Mouse (Mus musculus): Measurements from ENCODE around the gene Dph2. TPM values are rescaled to one million over a fixed set of nuclear protein-coding genes. Genes with fewer than 3 reads are reported as not detected.

Gene Dph2
- polyA plus RNA-seq, 1 experiment, result 8.0 TPM

DNA sequence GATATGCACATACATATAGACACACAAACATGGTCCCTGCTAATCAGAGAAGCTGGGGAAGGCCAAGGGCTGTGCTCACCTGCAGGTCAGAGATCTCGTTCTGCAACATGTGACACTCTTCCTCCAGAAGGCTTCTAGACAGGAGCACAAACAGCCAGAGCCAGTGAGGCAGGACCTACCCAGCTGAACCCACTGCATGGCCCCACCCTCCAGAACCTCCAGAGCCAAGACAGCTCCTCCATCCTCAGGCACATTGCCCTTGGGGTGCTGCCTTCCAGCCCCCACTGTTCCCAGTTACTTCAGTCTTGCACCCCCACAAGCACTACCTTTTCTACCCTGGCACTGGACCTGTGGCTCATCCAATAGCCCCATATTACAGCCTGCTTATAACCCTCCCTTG lies 21.4 kb downstream of the Dph2 start:
- Histone ChIP-seq H3K27me3 (ENCODE audit: control insufficient read depth, insufficient read depth, low read length, poor library complexity, severe bottlenecking) (no peaks in the 10 kb centered on the region), H3K27ac (ENCODE audit: insufficient read depth, low read length) (no peak overlapping the region), H3K4me1 (ENCODE audit: control insufficient read depth, insufficient read depth, low read length) (no peaks in the 10 kb centered on the region), H3K9me3 (replicated peaks; ENCODE audit: control insufficient read depth, insufficient read depth, low read length, poor library complexity, severe bottlenecking) (no peaks in the 10 kb centered on the region), H3K36me3 (ENCODE audit: control insufficient read depth, insufficient read depth, low read length, poor library complexity, severe bottlenecking) (no peaks in the 10 kb centered on the region), H3K9ac (ENCODE audit: low read depth, poor library complexity, severe bottlenecking) (no peak overlapping the region), H3K4me3 (ENCODE audit: low read depth, low read length) (no peak overlapping the region)
- TF ChIP-seq POLR2A (IDR thresholded peaks at IDR 0.05; ENCODE audit: insufficient read depth, low read length), result no peak

DNA sequence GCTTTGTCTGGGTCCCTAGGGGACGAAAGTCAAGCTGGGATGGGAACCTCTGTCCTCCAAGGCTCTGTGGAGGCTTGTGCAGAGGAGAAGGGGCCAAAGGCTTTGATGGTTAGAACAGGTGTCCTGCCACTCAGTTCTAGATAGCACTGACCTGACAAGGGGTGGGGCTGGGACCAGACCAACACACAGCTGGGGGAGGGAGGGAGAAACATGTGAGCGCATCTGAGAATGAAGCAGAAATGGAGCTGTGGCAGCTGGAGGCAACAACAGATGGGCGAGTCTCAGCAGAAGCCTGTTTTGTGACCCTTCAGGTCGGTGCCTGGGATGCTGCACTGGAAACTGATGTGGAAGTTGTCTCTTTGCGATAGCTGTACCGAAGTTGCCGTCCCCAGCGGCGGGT lies 22.5 kb downstream of the Dph2 start:
- no peak for TF ChIP-seq CTCF (IDR thresholded peaks at IDR 0.05; ENCODE audit: low read depth, low read length)
- TF ChIP-seq POLR2A (IDR thresholded peaks at IDR 0.05; ENCODE audit: insufficient read depth, low read length), result no peak
- no peak for TF ChIP-seq EP300 (IDR thresholded peaks at IDR 0.05; ENCODE audit: insufficient read depth, low read depth, low read length)
- Histone ChIP-seq H3K4me3 (ENCODE audit: low read depth, low read length) (no peak overlapping the region), H3K9me3 (replicated peaks; ENCODE audit: control insufficient read depth, insufficient read depth, low read length, poor library complexity, severe bottlenecking) (no peaks in the 10 kb centered on the region), H3K9ac (ENCODE audit: low read depth, poor library complexity, severe bottlenecking) (no peak overlapping the region), H3K27me3 (ENCODE audit: control insufficient read depth, insufficient read depth, low read length, poor library complexity, severe bottlenecking) (no peaks in the 10 kb centered on the region), H3K27ac (ENCODE audit: insufficient read depth, low read length) (no peak overlapping the region), H3K36me3 (ENCODE audit: control insufficient read depth, insufficient read depth, low read length, poor library complexity, severe bottlenecking) (no peaks in the 10 kb centered on the region), H3K4me1 (ENCODE audit: control insufficient read depth, insufficient read depth, low read length) (no peaks in the 10 kb centered on the region)

DNA sequence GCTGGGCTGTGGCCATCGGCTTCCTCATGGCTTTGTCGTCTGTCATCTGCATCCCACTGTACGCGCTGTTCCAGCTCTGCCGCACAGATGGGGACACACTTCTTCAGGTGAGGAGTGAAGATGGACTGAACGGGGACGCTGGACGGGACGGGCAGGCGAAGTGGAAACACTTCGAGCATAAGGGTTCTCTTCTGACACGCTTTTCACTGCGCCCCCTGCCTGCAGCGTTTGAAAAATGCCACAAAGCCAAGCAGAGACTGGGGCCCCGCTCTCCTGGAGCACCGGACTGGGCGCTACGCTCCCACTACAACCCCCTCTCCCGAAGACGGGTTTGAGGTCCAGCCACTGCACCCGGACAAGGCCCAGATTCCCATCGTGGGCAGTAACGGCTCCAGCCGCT lies 24.0 kb downstream of the Dph2 start:
- no peaks in the 10 kb centered on the region for H3K27me3 ChIP-seq (ENCODE audit: control insufficient read depth, insufficient read depth, low read length, poor library complexity, severe bottlenecking)
- no peak overlapping the region for H3K9ac ChIP-seq (ENCODE audit: low read depth, poor library complexity, severe bottlenecking)
- no peaks in the 10 kb centered on the region for H3K9me3 ChIP-seq (replicated peaks; ENCODE audit: control insufficient read depth, insufficient read depth, low read length, poor library complexity, severe bottlenecking)
- H3K4me1 ChIP-seq (ENCODE audit: control insufficient read depth, insufficient read depth, low read length), result no peaks in the 10 kb centered on the region
- no peaks in the 10 kb centered on the region for H3K36me3 ChIP-seq (ENCODE audit: control insufficient read depth, insufficient read depth, low read length, poor library complexity, severe bottlenecking)
- TF ChIP-seq CTCF (IDR thresholded peaks at IDR 0.05; ENCODE audit: low read depth, low read length), result peak; percentile 84
- TF ChIP-seq EP300 (IDR thresholded peaks at IDR 0.05; ENCODE audit: insufficient read depth, low read depth, low read length), result no peak
- no peak for TF ChIP-seq POLR2A (IDR thresholded peaks at IDR 0.05; ENCODE audit: insufficient read depth, low read length)
- H3K27ac ChIP-seq (ENCODE audit: insufficient read depth, low read length), result no peak overlapping the region
- no peak overlapping the region for H3K4me3 ChIP-seq (ENCODE audit: low read depth, low read length)

DNA sequence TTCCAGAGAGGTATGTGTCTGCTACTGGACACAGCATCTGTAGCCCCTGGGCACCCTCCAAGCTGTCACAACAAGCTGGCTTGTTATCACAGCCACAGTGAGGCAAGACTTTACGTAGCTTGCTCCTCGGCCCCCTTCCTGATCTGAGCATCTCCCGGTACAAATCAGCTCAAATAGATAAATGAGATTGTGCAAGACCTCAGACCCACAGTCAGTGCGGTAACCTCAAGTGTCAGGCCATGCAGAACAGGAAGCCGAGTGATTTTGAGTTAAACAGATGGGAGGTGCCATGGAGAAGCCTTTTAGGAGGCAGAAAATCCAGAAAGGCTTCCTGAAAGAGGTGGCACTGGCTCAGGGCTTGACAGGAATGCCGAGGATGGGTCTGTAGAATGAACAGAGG lies 24.8 kb downstream of the Dph2 start:
- H3K27ac ChIP-seq (ENCODE audit: insufficient read depth, low read length), result no peak overlapping the region
- H3K27me3 ChIP-seq (ENCODE audit: control insufficient read depth, insufficient read depth, low read length, poor library complexity, severe bottlenecking), result no peaks in the 10 kb centered on the region
- no peaks in the 10 kb centered on the region for H3K4me1 ChIP-seq (ENCODE audit: control insufficient read depth, insufficient read depth, low read length)
- no peaks in the 10 kb centered on the region for H3K36me3 ChIP-seq (ENCODE audit: control insufficient read depth, insufficient read depth, low read length, poor library complexity, severe bottlenecking)
- H3K9ac ChIP-seq (ENCODE audit: low read depth, poor library complexity, severe bottlenecking), result no peak overlapping the region
- TF ChIP-seq POLR2A (IDR thresholded peaks at IDR 0.05; ENCODE audit: insufficient read depth, low read length), result no peak
- no peak for TF ChIP-seq CTCF (IDR thresholded peaks at IDR 0.05; ENCODE audit: low read depth, low read length)
- no peak for TF ChIP-seq EP300 (IDR thresholded peaks at IDR 0.05; ENCODE audit: insufficient read depth, low read depth, low read length)
- H3K4me3 ChIP-seq (ENCODE audit: low read depth, low read length), result no peak overlapping the region
- no peaks in the 10 kb centered on the region for H3K9me3 ChIP-seq (replicated peaks; ENCODE audit: control insufficient read depth, insufficient read depth, low read length, poor library complexity, severe bottlenecking)

GRCm38 (mm10) chr4:117866083-117866482 lies 25.7 kb downstream of the Dph2 start:
- TF ChIP-seq EP300 (IDR thresholded peaks at IDR 0.05; ENCODE audit: insufficient read depth, low read depth, low read length) (no peak), CTCF (IDR thresholded peaks at IDR 0.05; ENCODE audit: low read depth, low read length) (no peak)
- no peaks in the 10 kb centered on the region for H3K27me3 ChIP-seq (ENCODE audit: control insufficient read depth, insufficient read depth, low read length, poor library complexity, severe bottlenecking)
- H3K9ac ChIP-seq (ENCODE audit: low read depth, poor library complexity, severe bottlenecking), result no peak overlapping the region
- H3K4me3 ChIP-seq (ENCODE audit: low read depth, low read length), result no peak overlapping the region
- H3K4me1 ChIP-seq (ENCODE audit: control insufficient read depth, insufficient read depth, low read length), result no peaks in the 10 kb centered on the region
- no peak overlapping the region for H3K27ac ChIP-seq (ENCODE audit: insufficient read depth, low read length)
- no peaks in the 10 kb centered on the region for H3K36me3 ChIP-seq (ENCODE audit: control insufficient read depth, insufficient read depth, low read length, poor library complexity, severe bottlenecking)
- no peaks in the 10 kb centered on the region for H3K9me3 ChIP-seq (replicated peaks; ENCODE audit: control insufficient read depth, insufficient read depth, low read length, poor library complexity, severe bottlenecking)

DNA sequence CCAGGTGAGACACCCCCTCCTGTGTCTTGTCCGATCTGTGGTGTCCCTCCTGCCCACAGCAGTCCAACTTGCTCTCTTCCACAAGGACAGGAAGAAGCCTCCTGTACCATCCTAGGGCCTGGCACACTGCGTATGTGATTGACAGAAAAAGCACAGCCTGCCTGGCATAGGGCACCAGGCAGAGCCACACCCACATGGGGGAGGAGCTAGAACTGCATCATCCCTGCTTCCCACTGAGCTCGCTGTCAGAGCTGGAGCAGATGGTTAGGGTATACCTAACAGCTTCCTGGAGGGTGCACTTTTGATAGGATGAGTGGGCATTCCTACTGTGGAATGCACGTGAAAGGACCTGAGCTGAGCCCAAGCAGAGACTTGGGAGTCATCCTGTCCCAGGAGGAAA lies 29.0 kb downstream of the Dph2 start:
- H3K27ac ChIP-seq (ENCODE audit: insufficient read depth, low read length), result no peak overlapping the region
- no peaks in the 10 kb centered on the region for H3K4me1 ChIP-seq (ENCODE audit: control insufficient read depth, insufficient read depth, low read length)
- H3K36me3 ChIP-seq (ENCODE audit: control insufficient read depth, insufficient read depth, low read length, poor library complexity, severe bottlenecking), result no peaks in the 10 kb centered on the region
- H3K27me3 ChIP-seq (ENCODE audit: control insufficient read depth, insufficient read depth, low read length, poor library complexity, severe bottlenecking), result no peaks in the 10 kb centered on the region
- H3K4me3 ChIP-seq (ENCODE audit: low read depth, low read length), result no peak overlapping the region
- TF ChIP-seq POLR2A (IDR thresholded peaks at IDR 0.05; ENCODE audit: insufficient read depth, low read length), result no peak
- no peak for TF ChIP-seq EP300 (IDR thresholded peaks at IDR 0.05; ENCODE audit: insufficient read depth, low read depth, low read length)
- no peak for TF ChIP-seq CTCF (IDR thresholded peaks at IDR 0.05; ENCODE audit: low read depth, low read length)
- H3K9ac ChIP-seq (ENCODE audit: low read depth, poor library complexity, severe bottlenecking), result no peak overlapping the region
- H3K9me3 ChIP-seq (replicated peaks; ENCODE audit: control insufficient read depth, insufficient read depth, low read length, poor library complexity, severe bottlenecking), result no peaks in the 10 kb centered on the region

Measured in ES-Bruce4 (cell line).